Mouse (Mus musculus): ENCODE measurements around the gene Clcn1.

DNA sequence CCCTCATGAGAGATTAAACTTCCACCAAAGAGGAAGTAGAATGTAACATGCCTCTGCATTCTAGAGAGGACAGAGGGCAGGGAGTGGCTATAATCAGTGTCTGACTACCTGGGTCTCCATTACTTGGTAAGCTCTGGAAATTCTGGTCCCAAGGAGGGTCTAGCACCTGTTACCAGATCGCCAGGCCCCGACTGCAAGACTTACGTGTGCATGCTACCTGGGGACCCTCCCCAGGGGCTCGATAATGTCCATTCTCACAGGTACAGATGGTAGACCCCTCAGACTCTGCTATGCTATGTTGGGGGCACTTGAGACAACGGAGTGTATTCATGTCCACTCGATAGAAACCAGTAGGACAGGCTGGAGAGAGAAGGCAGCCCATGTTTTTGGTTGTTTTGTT, 78.7 kb downstream of the Clcn1 start:
- TF ChIP-seq CTCF (IDR thresholded peaks at IDR 0.05; ENCODE audit: borderline replicate concordance, control insufficient read depth, extremely low read depth, insufficient read depth, low read length, poor library complexity) (no peak), POLR2A (IDR thresholded peaks at IDR 0.05; ENCODE audit: control insufficient read depth, extremely low read depth, insufficient read depth, low read length, poor library complexity) (no peak)

All from thymus, adult 2 months (tissue).